Mouse (Mus musculus) limb, embryonic 14.5 days (tissue): Measurements from ENCODE around the gene Tpsb2. TPM values are rescaled to one million over a fixed set of nuclear protein-coding genes. Genes with fewer than 3 reads are reported as not detected.
A peak's percentile ranks its signal among the peaks of the same experiment; 100 is the strongest.

Experiments
- ATAC-seq: fragments of 200-750 bp; cut with Nextera tagmentation; 2 replicates; pipeline ENCODE4 v1.8.0; 2017; ENCODE audit warnings: low read depth, moderate number of reproducible peaks, moderate TSS enrichment; ENCODE audit not compliant: low FRiP score
- DNase-seq: peaks from one replicate; pipeline ENCODE4 v3.0.0-alpha.2; 2015; ENCODE audit warnings: low spot score
- H3K27ac ChIP-seq: fragments of 300-500 bp; sonication (generic); replicated peaks from 2 replicates; pipeline ENCODE4 v1.5.1; 2014; ENCODE audit warnings: low read depth, mild to moderate bottlenecking, low read length, moderate library complexity, mixed read lengths
- H3K27me3 ChIP-seq: fragments of 300-500 bp; sonication (generic); 2 replicates; pipeline ENCODE4 v1.6.1; 2014; ENCODE audit warnings: low read length, mixed read lengths; ENCODE audit not compliant: control insufficient read depth, insufficient read depth
- H3K36me3 ChIP-seq: fragments of 300-500 bp; sonication (generic); 2 replicates; pipeline ENCODE4 v1.6.1; 2014; ENCODE audit warnings: mild to moderate bottlenecking, low read length, moderate library complexity, mixed read lengths; ENCODE audit not compliant: control insufficient read depth, insufficient read depth
- H3K4me1 ChIP-seq: fragments of 300-500 bp; sonication (generic); 2 replicates; pipeline ENCODE4 v1.6.1; 2014; ENCODE audit warnings: antibody characterized with exemption, low read length, mixed read lengths; ENCODE audit not compliant: control insufficient read depth, insufficient read depth
- H3K4me2 ChIP-seq: fragments of 300-500 bp; sonication (generic); replicated peaks from 2 replicates; pipeline ENCODE4 v1.6.1; 2014; ENCODE audit warnings: low read depth, mild to moderate bottlenecking, low read length, moderate library complexity; ENCODE audit not compliant: severe bottlenecking
- H3K4me3 ChIP-seq: fragments of 300-500 bp; sonication (generic); replicated peaks from 2 replicates; pipeline ENCODE4 v1.5.1; 2014; ENCODE audit warnings: low read length
- H3K9ac ChIP-seq: fragments of 300-500 bp; sonication (generic); 2 replicates; pipeline ENCODE4 v1.6.1; 2014; ENCODE audit warnings: mild to moderate bottlenecking, low read depth, low read length, moderate library complexity; ENCODE audit not compliant: severe bottlenecking
- H3K9me3 ChIP-seq: fragments of 300-500 bp; sonication (generic); 2 replicates; pipeline ENCODE4 v1.6.1; 2016; ENCODE audit warnings: low read length; ENCODE audit not compliant: control insufficient read depth
- POLR2A ChIP-seq: fragments of 200-500 bp; IDR thresholded peaks from 2 replicates; pipeline ENCODE4 v1.8.0; 2012; ENCODE audit warnings: inconsistent platforms, mild to moderate bottlenecking, moderate library complexity, borderline replicate concordance; ENCODE audit not compliant: insufficient read depth, insufficient read length; ENCODE audit errors: extremely low read depth
- WGBS: fragments of 180-500 bp; shearing (Covaris S2); extraction: QIAGEN DNeasy Blood & Tissue Kit; methylation state at CpG from one replicate; pipeline ENCODE4 v1.1.7; 2014; 5-methylcytosine and 5-hydroxymethylcytosine counted together
- polyA plus RNA-seq, 2 experiments: library from polyadenylated mRNA; depleted of rRNA in 1 of 2; stranded (reverse) in 1 of 2; unstranded in 1 of 2; fragments of >200 nt; fragmentation: Nextera tagmentation in 1 of 2; extraction: Ambion mirVana in 1 of 2; gene quantifications; 2 replicates each; pipeline versions ENCODE4 v1.2.1 to v1.2.3; 2012 to 2014

Gene Tpsb2
- polyA plus RNA-seq, 2 experiments = 31.8 to 83.8 TPM

- Histone ChIP-seq H3K4me1 (no peaks in the 10 kb centered on the region), H3K9me3 (no peaks in the 10 kb centered on the region), H3K4me2 (no peak within 1 kb of the TSS), H3K4me3 (no peak within 1 kb of the TSS), H3K27me3 (no peaks in the 10 kb centered on the region), H3K27ac (no peak within 1 kb of the TSS), H3K36me3 (no peaks in the 10 kb centered on the region), H3K9ac (no peak within 1 kb of the TSS)
- ATAC-seq (no peak), DNase-seq (no peak)
- 71% methylated on average over 3 of the region's 3 CpGs for WGBS
- no peak for TF ChIP-seq POLR2A
Measured at GRCm38 (mm10) chr17:25368973-25369372, 2.9 kb downstream of the Tpsb2 start, which contains the start of gene Tpsg1. Gene Tpsg1, plus strand, starts transcription at chr17:25369273.

- WGBS = 66% methylated on average over 8 of the region's 8 CpGs
- no peak for TF ChIP-seq POLR2A
- H3K9me3 ChIP-seq = no peaks in the 10 kb centered on the region
- H3K36me3 ChIP-seq = peaks cover 25% of the 10 kb centered on the region
- H3K27me3 ChIP-seq = no peaks in the 10 kb centered on the region
- ATAC-seq = no peak
- no peak overlapping the region for H3K9ac ChIP-seq
- DNase-seq = no peak
- no peaks in the 10 kb centered on the region for H3K4me1 ChIP-seq
- H3K4me2 ChIP-seq = no peak overlapping the region
- H3K4me3 ChIP-seq = no peak overlapping the region
- no peak overlapping the region for H3K27ac ChIP-seq
Measured at GRCm38 (mm10) chr17:25372491-25372890, 6.4 kb downstream of the Tpsb2 start.

GRCm38 (mm10) chr17:25374011-25374410 lies 7.9 kb downstream of the Tpsb2 start:
- H3K27me3 ChIP-seq = no peaks in the 10 kb centered on the region
- no peaks in the 10 kb centered on the region for H3K4me1 ChIP-seq
- no peak overlapping the region for H3K27ac ChIP-seq
- no peak overlapping the region for H3K9ac ChIP-seq
- H3K4me2 ChIP-seq = no peak overlapping the region
- WGBS = 38% methylated on average over 9 of the region's 9 CpGs
- H3K36me3 ChIP-seq = peaks cover 30% of the 10 kb centered on the region
- TF ChIP-seq POLR2A = no peak
- H3K4me3 ChIP-seq = no peak overlapping the region
- no peak for DNase-seq
- 0 out of 2 replicates have a peak, but pooled peaks have one; percentile 31 for ATAC-seq
- H3K9me3 ChIP-seq = no peaks in the 10 kb centered on the region

- H3K9me3 ChIP-seq = no peaks in the 10 kb centered on the region
- no peak overlapping the region for H3K9ac ChIP-seq
- no peak overlapping the region for H3K4me3 ChIP-seq
- DNase-seq = no peak
- H3K4me2 ChIP-seq = no peak overlapping the region
- no peak overlapping the region for H3K27ac ChIP-seq
- no peak for ATAC-seq
- 78% methylated on average over 4 of the region's 4 CpGs for WGBS
- peaks cover 45% of the 10 kb centered on the region for H3K36me3 ChIP-seq
- TF ChIP-seq POLR2A = no peak
- no peaks in the 10 kb centered on the region for H3K27me3 ChIP-seq
- H3K4me1 ChIP-seq = no peaks in the 10 kb centered on the region
Measured at GRCm38 (mm10) chr17:25394526-25394925, 28.4 kb downstream of the Tpsb2 start.

GRCm38 (mm10) chr17:25397804-25398519 lies 31.9 kb downstream of the Tpsb2 start:
- peaks cover 28% of the 10 kb centered on the region; the same call in 1 of the 2 replicates for H3K36me3 ChIP-seq
- no peak for TF ChIP-seq POLR2A
- no peak for ATAC-seq
- peak; percentile 85 for DNase-seq
- no peak overlapping the region for H3K4me2 ChIP-seq
- no peak overlapping the region for H3K9ac ChIP-seq
- H3K4me3 ChIP-seq = no peak overlapping the region
- no peaks in the 10 kb centered on the region for H3K27me3 ChIP-seq
- 26% methylated on average over 13 of the region's 14 CpGs for WGBS
- no peak overlapping the region for H3K27ac ChIP-seq
- no peaks in the 10 kb centered on the region for H3K4me1 ChIP-seq
- no peaks in the 10 kb centered on the region for H3K9me3 ChIP-seq
